Mouse (Mus musculus) hematopoietic stem cell, adult 5-6 weeks (primary cell): ENCODE results near the gene Efhc1. TPM values are rescaled to one million over a fixed set of nuclear protein-coding genes. Genes with fewer than 3 reads are reported as not detected.
A peak's percentile ranks its signal among the peaks of the same experiment; 100 is the strongest.

Experiments used
- ATAC-seq, 2 experiments: fragments of 125-278 bp in 1 of 2; replicated peaks in 1 of 2; 2 replicates each; pipeline ENCODE4 v1.8.0; 2016 to 2017; ENCODE audit warnings: inconsistent platforms in 2 of 2, mild to moderate bottlenecking in 2 of 2, moderate number of reproducible peaks in 2 of 2, low read depth in 1 of 2, moderate TSS enrichment in 1 of 2; ENCODE audit not compliant: low FRiP score in 2 of 2, poor library complexity in 2 of 2, severe bottlenecking in 2 of 2, insufficient read depth in 1 of 2, low TSS enrichment in 1 of 2
- total RNA-seq: library from RNA; stranded (forward); fragments of 172-1452, 232-1000 nt; gene quantifications from 2 replicates; pipeline ENCODE4 v1.2.3, GENCODE M21; 2017

Gene Efhc1
- total RNA-seq, 1 experiment from 2014 or later = 0.79 TPM

- ATAC-seq = peak; percentile 67 to 86
Observed at GRCm38 (mm10) chr1:20995331-20995986, 44.0 kb downstream of the Efhc1 start.

GRCm38 (mm10) chr1:20996603-20997327, 45.3 kb downstream of the Efhc1 start:
- ATAC-seq = no peak

GRCm38 (mm10) chr1:20997328-20997689, 45.9 kb downstream of the Efhc1 start:
- no peak for ATAC-seq

- ATAC-seq = no peak
Observed at GRCm38 (mm10) chr1:20997881-20998389, 46.5 kb downstream of the Efhc1 start.

DNA sequence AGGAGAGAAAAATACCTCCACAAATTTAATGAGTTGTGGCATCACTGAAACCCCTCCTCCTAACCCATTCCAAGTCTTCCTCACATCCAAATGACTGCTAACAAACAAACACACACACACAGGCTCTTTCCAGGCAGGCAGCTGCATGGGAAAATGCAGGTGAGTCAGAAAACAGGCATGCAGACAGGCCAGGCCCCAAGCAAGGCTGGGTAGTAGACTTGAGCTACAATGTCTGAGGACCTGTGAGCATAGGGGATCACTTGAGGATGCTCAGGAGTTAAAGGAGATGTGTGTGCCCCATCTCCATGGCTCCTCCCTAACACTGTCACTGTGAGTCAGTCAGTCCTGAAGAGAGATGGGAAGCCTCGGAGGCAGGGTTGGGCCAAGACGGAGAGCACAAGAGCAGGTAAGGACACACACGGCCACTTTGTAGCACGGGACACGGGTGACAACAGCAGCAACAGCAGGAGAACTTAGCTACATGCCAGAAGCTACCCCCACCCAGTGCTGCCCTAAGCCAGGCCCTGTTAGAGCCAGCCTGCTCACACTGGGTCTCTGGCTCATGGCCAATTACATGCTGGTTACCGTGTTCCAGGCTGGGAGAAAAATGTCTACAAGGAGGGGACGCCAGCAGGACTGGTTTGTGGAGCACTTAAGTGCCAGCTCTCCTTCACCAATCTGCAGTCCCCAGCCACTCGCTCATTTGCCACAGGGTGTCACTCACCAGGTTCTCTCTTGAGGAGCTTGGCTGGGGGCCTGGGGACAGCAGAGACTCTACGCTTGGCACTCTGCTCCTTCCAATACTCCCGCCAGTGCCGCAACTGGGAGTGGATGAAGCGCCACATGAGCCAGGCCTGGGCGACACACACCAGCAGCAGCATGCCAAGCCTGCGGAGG, 51.1 kb downstream of the Efhc1 start:
- ATAC-seq = no peak

DNA sequence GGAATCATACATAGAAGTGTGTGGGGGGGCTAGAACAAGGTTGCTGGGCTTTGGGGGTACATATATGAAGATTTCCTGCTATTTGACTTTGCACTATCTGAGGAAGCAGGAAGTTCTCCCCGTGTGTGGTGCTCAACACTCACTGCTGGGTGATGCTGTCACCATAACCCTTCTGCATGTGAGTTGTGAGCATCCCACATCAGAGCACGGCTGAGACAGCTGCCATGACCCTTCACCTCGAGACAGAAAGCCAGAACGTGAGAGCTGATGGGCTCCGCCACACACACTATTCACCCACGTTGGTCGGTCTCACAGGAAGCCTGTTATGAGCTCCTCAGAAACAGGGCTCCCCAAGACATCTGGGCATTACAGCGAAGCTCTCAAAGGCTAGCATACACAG, 53.2 kb downstream of the Efhc1 start:
- no peak for ATAC-seq

DNA sequence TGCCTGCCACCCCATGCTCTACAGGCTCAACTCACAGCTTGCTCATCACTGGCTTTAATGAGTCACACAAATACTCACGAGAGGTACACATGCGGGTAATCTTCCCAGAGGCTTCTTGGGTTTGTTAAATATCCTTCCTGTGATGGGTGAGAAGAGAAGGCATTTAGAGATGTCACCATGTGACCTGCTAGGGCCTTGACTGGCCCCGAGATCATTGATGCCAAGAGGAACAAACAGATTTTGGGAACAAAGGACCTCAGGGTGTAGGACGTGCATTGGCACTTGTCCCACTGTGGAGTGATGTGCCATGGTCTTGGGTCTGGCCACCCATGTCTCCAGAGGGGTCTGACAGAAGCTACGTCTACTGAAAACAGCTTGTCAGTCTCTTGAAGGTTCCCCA, 55.3 kb downstream of the Efhc1 start:
- no peak for ATAC-seq

GRCm38 (mm10) chr1:21007941-21008701, 56.7 kb downstream of the Efhc1 start:
- no peak for ATAC-seq

DNA sequence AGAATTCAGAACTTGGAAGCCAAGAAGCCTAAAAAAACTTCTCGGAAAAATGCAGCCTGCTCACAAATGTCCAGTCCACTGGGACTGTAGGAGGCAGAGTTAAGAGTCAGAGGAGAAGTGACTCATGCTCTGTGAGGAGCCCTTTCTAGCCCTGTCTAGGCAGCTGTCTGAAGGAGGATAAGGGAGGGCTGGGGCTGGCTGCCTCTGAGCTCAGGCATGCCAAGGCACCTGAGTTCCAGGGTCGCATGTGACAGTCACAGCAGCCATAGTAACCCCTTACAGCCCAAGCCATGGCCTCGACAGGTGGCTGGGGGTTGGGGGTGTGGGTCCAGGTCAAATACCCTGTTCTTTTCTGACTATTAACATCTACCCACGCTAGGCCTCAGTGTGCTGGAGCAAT, 57.5 kb downstream of the Efhc1 start:
- ATAC-seq = no peak

GRCm38 (mm10) chr1:21010282-21010800, 58.9 kb downstream of the Efhc1 start:
- no peak for ATAC-seq

GRCm38 (mm10) chr1:21014463-21014862, 63.0 kb downstream of the Efhc1 start:
- peak; percentile 45 to 59; a peak in 3 of 4 replicates for ATAC-seq

GRCm38 (mm10) chr1:21023101-21023500, 71.7 kb downstream of the Efhc1 start:
- no peak for ATAC-seq

- peak; percentile 39 to 53; a peak in 3 of 4 replicates for ATAC-seq
Observed at GRCm38 (mm10) chr1:21025203-21025602, 73.8 kb downstream of the Efhc1 start.

DNA sequence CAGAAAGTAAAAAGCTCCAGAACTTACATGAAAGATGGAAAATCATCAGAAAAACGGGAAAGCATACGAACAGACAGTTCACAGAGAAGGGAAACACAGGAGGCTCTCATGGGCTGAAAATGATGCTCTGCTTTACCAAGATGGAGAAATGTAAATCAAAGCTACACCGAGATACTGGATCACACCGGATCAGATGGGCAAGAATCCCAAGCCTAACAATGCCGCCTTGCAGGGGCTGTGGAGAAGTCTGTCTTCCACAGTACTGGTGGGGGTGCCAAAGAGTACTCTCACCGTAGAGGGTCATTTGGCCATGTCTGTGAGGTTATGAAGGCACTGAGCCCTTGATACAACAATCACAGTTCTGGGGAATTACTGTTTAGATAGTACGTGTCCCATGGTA, 75.1 kb downstream of the Efhc1 start:
- no peak for ATAC-seq

- no peak for ATAC-seq
Observed at GRCm38 (mm10) chr1:21029000-21029399, 77.6 kb downstream of the Efhc1 start.

GRCm38 (mm10) chr1:21031650-21032049, 80.2 kb downstream of the Efhc1 start:
- ATAC-seq = peak; percentile 61 to 63; a peak in 3 of 4 replicates
